Mouse (Mus musculus) effector memory CD4-positive, alpha-beta T cell, adult 5 months (primary cell): ENCODE measurements around the gene Stk32b. TPM values are rescaled to one million over a fixed set of nuclear protein-coding genes. Genes with fewer than 3 reads are reported as not detected.

Experiments used
- polyA plus RNA-seq: library from polyadenylated mRNA; unstranded; fragments of 100-300 nt; shearing (Covaris generic); gene quantifications from one replicate; pipeline ENCODE4 v1.2.1, GENCODE M21; 2017

Stk32b gene
- not detected for polyA plus RNA-seq

DNA sequence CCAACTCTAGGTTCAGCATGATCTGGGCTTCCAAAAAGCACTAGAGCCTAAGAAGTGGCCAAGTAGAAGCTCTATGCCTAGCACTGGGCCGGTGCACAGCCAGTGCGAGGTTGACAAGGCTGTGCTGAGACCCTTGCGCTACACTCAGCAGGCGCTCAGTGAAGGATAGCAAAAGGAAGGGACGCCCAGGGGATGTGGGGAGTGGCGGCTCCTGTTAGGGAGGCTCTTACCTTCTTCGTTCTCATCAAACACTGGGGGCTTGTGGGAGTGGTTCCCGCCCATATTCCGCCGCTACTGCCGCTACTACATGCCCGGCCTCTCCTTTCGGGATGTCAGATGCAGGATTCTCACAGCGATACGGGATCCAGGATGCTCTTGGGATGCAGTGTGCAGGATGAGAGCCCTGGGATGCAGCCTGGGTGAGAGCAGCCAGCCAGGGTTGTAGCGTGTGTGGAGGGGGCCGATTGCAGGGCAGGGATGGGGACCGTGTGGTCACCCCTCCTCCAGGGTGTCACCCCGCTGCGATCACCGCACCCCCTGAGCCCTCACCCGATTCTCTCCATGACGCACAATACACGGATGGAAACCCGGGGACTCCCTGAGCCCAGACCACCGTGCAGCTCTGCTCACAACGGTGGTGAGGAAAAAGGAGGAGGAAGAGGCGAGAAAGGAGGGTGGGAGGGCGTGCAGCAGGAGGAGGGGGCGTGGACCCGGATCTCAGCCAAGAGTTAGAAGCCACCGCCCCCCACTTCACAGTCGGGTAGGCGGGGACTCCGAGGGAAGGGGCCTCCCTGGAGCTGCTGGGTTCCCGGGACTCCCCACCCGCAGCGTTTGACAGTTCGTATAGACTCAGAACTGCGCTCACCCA is at the start of gene Stk32b:
Stk32b (minus strand) TSS at position 667 of the 868 bp plus-strand sequence.

DNA sequence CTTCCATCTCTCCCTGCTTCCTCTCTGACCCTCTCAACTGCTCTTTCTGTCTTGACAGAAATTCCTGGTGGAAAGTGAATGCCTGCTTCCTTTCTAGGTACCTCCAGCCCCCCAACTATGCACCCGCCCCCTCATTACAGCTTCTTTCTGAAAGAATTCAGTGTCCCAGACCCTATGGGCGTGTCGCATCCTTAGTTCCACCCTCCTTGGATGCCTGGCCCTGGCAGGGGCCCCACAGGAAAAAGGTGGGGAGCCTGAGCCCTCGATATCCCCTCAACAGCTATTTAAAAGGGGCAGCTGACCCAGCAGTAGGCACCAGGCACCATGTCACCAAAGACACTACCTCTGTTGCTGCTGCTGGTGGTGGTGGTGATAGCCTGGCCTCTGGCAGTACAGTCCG is 18.3 kb upstream of the Stk32b start, which contains the start of gene Cytl1:
Cytl1 (plus strand) TSS at position 296 of the 400 bp plus-strand sequence.

Other genes starting within 250 kb of the Stk32b start
- not detected for gene Cytl1, start 18.3 kb upstream of the Stk32b start, polyA plus RNA-seq
- gene Msx1, start 107.4 kb upstream of the Stk32b start, polyA plus RNA-seq, result not detected